Mouse (Mus musculus): ENCODE data around the gene Ntng1. TPM values are rescaled to one million over a fixed set of nuclear protein-coding genes. Genes with fewer than 3 reads are reported as not detected.
A peak's percentile ranks its signal among the peaks of the same experiment; 100 is the strongest.

Gene Ntng1
- polyA plus RNA-seq, 1 experiment from 2014 or later: 7.1 TPM

GRCm38 (mm10) chr3:109804145-109804544 lies 339.7 kb downstream of the Ntng1 start:
- WGBS: 64% methylated on average over 2 of the region's 2 CpGs
- no peak for DNase-seq (ENCODE audit: low spot score)
- ATAC-seq (ENCODE audit: low FRiP score): no peak
- H3K27me3 ChIP-seq (ENCODE audit: control insufficient read depth, insufficient read depth, low read length): no peaks in the 10 kb centered on the region
- H3K9me3 ChIP-seq (ENCODE audit: control insufficient read depth, low read length): no peaks in the 10 kb centered on the region
- no peak overlapping the region for H3K9ac ChIP-seq (ENCODE audit: low read depth, low read length)
- H3K4me1 ChIP-seq (replicated peaks; ENCODE audit: control insufficient read depth, insufficient read depth, low read length): no peaks in the 10 kb centered on the region
- no peak overlapping the region for H3K27ac ChIP-seq (ENCODE audit: low read depth, low read length)
- H3K4me2 ChIP-seq (replicated peaks; ENCODE audit: low read depth, low read length): no peak overlapping the region
- no peak overlapping the region for H3K4me3 ChIP-seq (ENCODE audit: low read depth, low read length)
- H3K36me3 ChIP-seq (ENCODE audit: control insufficient read depth, insufficient read depth, low read length): no peaks in the 10 kb centered on the region

GRCm38 (mm10) chr3:109803616-109804015 lies 340.2 kb downstream of the Ntng1 start:
- H3K4me2 ChIP-seq (replicated peaks; ENCODE audit: low read depth, low read length): no peak overlapping the region
- H3K4me1 ChIP-seq (replicated peaks; ENCODE audit: control insufficient read depth, insufficient read depth, low read length): no peaks in the 10 kb centered on the region
- H3K36me3 ChIP-seq (ENCODE audit: control insufficient read depth, insufficient read depth, low read length): no peaks in the 10 kb centered on the region
- no peak overlapping the region for H3K4me3 ChIP-seq (ENCODE audit: low read depth, low read length)
- H3K27me3 ChIP-seq (ENCODE audit: control insufficient read depth, insufficient read depth, low read length): no peaks in the 10 kb centered on the region
- WGBS: 67% methylated on average over 3 of the region's 3 CpGs
- no peak overlapping the region for H3K27ac ChIP-seq (ENCODE audit: low read depth, low read length)
- ATAC-seq (ENCODE audit: low FRiP score) (no peak), DNase-seq (ENCODE audit: low spot score) (no peak)
- H3K9ac ChIP-seq (ENCODE audit: low read depth, low read length): no peak overlapping the region
- H3K9me3 ChIP-seq (ENCODE audit: control insufficient read depth, low read length): no peaks in the 10 kb centered on the region

- Histone ChIP-seq H3K4me1 (replicated peaks; ENCODE audit: control insufficient read depth, insufficient read depth, low read length) (no peaks in the 10 kb centered on the region), H3K27me3 (ENCODE audit: control insufficient read depth, insufficient read depth, low read length) (no peaks in the 10 kb centered on the region), H3K4me2 (replicated peaks; ENCODE audit: low read depth, low read length) (no peak overlapping the region), H3K9ac (ENCODE audit: low read depth, low read length) (no peak overlapping the region), H3K9me3 (ENCODE audit: control insufficient read depth, low read length) (no peaks in the 10 kb centered on the region), H3K4me3 (ENCODE audit: low read depth, low read length) (no peak overlapping the region), H3K27ac (ENCODE audit: low read depth, low read length) (no peak overlapping the region), H3K36me3 (ENCODE audit: control insufficient read depth, insufficient read depth, low read length) (no peaks in the 10 kb centered on the region)
- WGBS: 79% methylated on average over 11 of the region's 11 CpGs
- ATAC-seq (ENCODE audit: low FRiP score) (no peak), DNase-seq (ENCODE audit: low spot score) (no peak)
Observed at GRCm38 (mm10) chr3:109797354-109797753, 346.5 kb downstream of the Ntng1 start.

GRCm38 (mm10) chr3:109783231-109783630 lies 360.6 kb downstream of the Ntng1 start:
- Histone ChIP-seq H3K9me3 (ENCODE audit: control insufficient read depth, low read length) (no peaks in the 10 kb centered on the region), H3K4me1 (replicated peaks; ENCODE audit: control insufficient read depth, insufficient read depth, low read length) (peaks cover 3% of the 10 kb centered on the region), H3K27ac (ENCODE audit: low read depth, low read length) (peak overlapping the region; percentile 33; the same call in 1 of the 2 replicates), H3K27me3 (ENCODE audit: control insufficient read depth, insufficient read depth, low read length) (no peaks in the 10 kb centered on the region), H3K36me3 (ENCODE audit: control insufficient read depth, insufficient read depth, low read length) (no peaks in the 10 kb centered on the region), H3K9ac (ENCODE audit: low read depth, low read length) (no peak overlapping the region), H3K4me3 (ENCODE audit: low read depth, low read length) (no peak overlapping the region), H3K4me2 (replicated peaks; ENCODE audit: low read depth, low read length) (peak overlapping the region; percentile 69; the same call in 1 of the 2 replicates)
- 12% methylated on average over 5 of the region's 5 CpGs for WGBS
- DNase-seq (ENCODE audit: low spot score) (peak; percentile 31), ATAC-seq (ENCODE audit: low FRiP score) (no peak)

- ATAC-seq (ENCODE audit: low FRiP score): peak; percentile 92
- Histone ChIP-seq H3K36me3 (ENCODE audit: control insufficient read depth, insufficient read depth, low read length) (no peaks in the 10 kb centered on the region), H3K27ac (ENCODE audit: low read depth, low read length) (peak overlapping the region; percentile 86), H3K4me1 (replicated peaks; ENCODE audit: control insufficient read depth, insufficient read depth, low read length) (peaks cover 3% of the 10 kb centered on the region), H3K4me3 (ENCODE audit: low read depth, low read length) (peak overlapping the region; percentile 36), H3K4me2 (replicated peaks; ENCODE audit: low read depth, low read length) (peak overlapping the region; percentile 69), H3K27me3 (ENCODE audit: control insufficient read depth, insufficient read depth, low read length) (no peaks in the 10 kb centered on the region), H3K9ac (ENCODE audit: low read depth, low read length) (peak overlapping the region; percentile 68), H3K9me3 (ENCODE audit: control insufficient read depth, low read length) (no peaks in the 10 kb centered on the region)
- DNase-seq (ENCODE audit: low spot score): peak; percentile 85
- WGBS: 3% methylated on average over 27 of the region's 27 CpGs
Observed at GRCm38 (mm10) chr3:109782289-109782951, 361.4 kb downstream of the Ntng1 start.

- WGBS: 68% methylated on average over 7 of the region's 7 CpGs
- no peaks in the 10 kb centered on the region for H3K27me3 ChIP-seq (ENCODE audit: control insufficient read depth, insufficient read depth, low read length)
- peak overlapping the region; percentile 36; the same call in 1 of the 2 replicates for H3K4me3 ChIP-seq (ENCODE audit: low read depth, low read length)
- ATAC-seq (ENCODE audit: low FRiP score) (peak; percentile 38; the same call in 1 of the 2 replicates), DNase-seq (ENCODE audit: low spot score) (no peak)
- peak overlapping the region; percentile 62; the same call in 1 of the 2 replicates for H3K27ac ChIP-seq (ENCODE audit: low read depth, low read length)
- peaks cover 3% of the 10 kb centered on the region for H3K4me1 ChIP-seq (replicated peaks; ENCODE audit: control insufficient read depth, insufficient read depth, low read length)
- H3K36me3 ChIP-seq (ENCODE audit: control insufficient read depth, insufficient read depth, low read length): no peaks in the 10 kb centered on the region
- H3K4me2 ChIP-seq (replicated peaks; ENCODE audit: low read depth, low read length): peak overlapping the region; percentile 69
- no peak overlapping the region for H3K9ac ChIP-seq (ENCODE audit: low read depth, low read length)
- no peaks in the 10 kb centered on the region for H3K9me3 ChIP-seq (ENCODE audit: control insufficient read depth, low read length)
Observed at GRCm38 (mm10) chr3:109781917-109782288, 361.9 kb downstream of the Ntng1 start.

GRCm38 (mm10) chr3:109775200-109775599 lies 368.6 kb downstream of the Ntng1 start:
- H3K9ac ChIP-seq (ENCODE audit: low read depth, low read length): no peak overlapping the region
- H3K27ac ChIP-seq (ENCODE audit: low read depth, low read length): no peak overlapping the region
- H3K9me3 ChIP-seq (ENCODE audit: control insufficient read depth, low read length): no peaks in the 10 kb centered on the region
- DNase-seq (ENCODE audit: low spot score) (no peak), ATAC-seq (ENCODE audit: low FRiP score) (0 out of 2 replicates have a peak, but pooled peaks have one; percentile 6)
- H3K4me2 ChIP-seq (replicated peaks; ENCODE audit: low read depth, low read length): no peak overlapping the region
- H3K36me3 ChIP-seq (ENCODE audit: control insufficient read depth, insufficient read depth, low read length): no peaks in the 10 kb centered on the region
- no peaks in the 10 kb centered on the region for H3K4me1 ChIP-seq (replicated peaks; ENCODE audit: control insufficient read depth, insufficient read depth, low read length)
- no peak overlapping the region for H3K4me3 ChIP-seq (ENCODE audit: low read depth, low read length)
- no peaks in the 10 kb centered on the region for H3K27me3 ChIP-seq (ENCODE audit: control insufficient read depth, insufficient read depth, low read length)
- 66% methylated on average over 2 of the region's 2 CpGs for WGBS

- no peak overlapping the region for H3K9ac ChIP-seq (ENCODE audit: low read depth, low read length)
- no peak overlapping the region for H3K27ac ChIP-seq (ENCODE audit: low read depth, low read length)
- H3K4me2 ChIP-seq (replicated peaks; ENCODE audit: low read depth, low read length): no peak overlapping the region
- no peak overlapping the region for H3K4me3 ChIP-seq (ENCODE audit: low read depth, low read length)
- no peaks in the 10 kb centered on the region for H3K4me1 ChIP-seq (replicated peaks; ENCODE audit: control insufficient read depth, insufficient read depth, low read length)
- DNase-seq (ENCODE audit: low spot score): no peak
- no peaks in the 10 kb centered on the region for H3K36me3 ChIP-seq (ENCODE audit: control insufficient read depth, insufficient read depth, low read length)
- no peak for ATAC-seq (ENCODE audit: low FRiP score)
- WGBS: 89% methylated on average over 14 of the region's 14 CpGs
- no peaks in the 10 kb centered on the region for H3K27me3 ChIP-seq (ENCODE audit: control insufficient read depth, insufficient read depth, low read length)
- H3K9me3 ChIP-seq (ENCODE audit: control insufficient read depth, low read length): no peaks in the 10 kb centered on the region
Observed at GRCm38 (mm10) chr3:109772120-109772519, 371.7 kb downstream of the Ntng1 start.

- Histone ChIP-seq H3K36me3 (ENCODE audit: control insufficient read depth, insufficient read depth, low read length) (no peaks in the 10 kb centered on the region), H3K27me3 (ENCODE audit: control insufficient read depth, insufficient read depth, low read length) (no peaks in the 10 kb centered on the region), H3K9me3 (ENCODE audit: control insufficient read depth, low read length) (no peaks in the 10 kb centered on the region), H3K4me3 (ENCODE audit: low read depth, low read length) (no peak overlapping the region), H3K27ac (ENCODE audit: low read depth, low read length) (no peak overlapping the region), H3K4me2 (replicated peaks; ENCODE audit: low read depth, low read length) (no peak overlapping the region), H3K9ac (ENCODE audit: low read depth, low read length) (no peak overlapping the region), H3K4me1 (replicated peaks; ENCODE audit: control insufficient read depth, insufficient read depth, low read length) (no peaks in the 10 kb centered on the region)
- no peak for ATAC-seq (ENCODE audit: low FRiP score)
- WGBS: 75% methylated on average over 3 of the region's 3 CpGs
- DNase-seq (ENCODE audit: low spot score): no peak
Observed at GRCm38 (mm10) chr3:109766939-109767338, 376.9 kb downstream of the Ntng1 start.
